Mouse (Mus musculus) kidney, embryonic 16.5 days (tissue): ENCODE data around the gene Impdh1. TPM values are rescaled to one million over a fixed set of nuclear protein-coding genes. Genes with fewer than 3 reads are reported as not detected.

Source experiments
- ATAC-seq: fragments of 200-750 bp; cut with Nextera tagmentation; 2 replicates; pipeline ENCODE4 v1.8.0; 2017; ENCODE audit warnings: moderate TSS enrichment; ENCODE audit not compliant: low FRiP score, low TSS enrichment
- H3K27ac ChIP-seq: fragments of 300-500 bp; sonication (generic); 2 replicates; pipeline ENCODE4 v1.5.1; 2014; ENCODE audit warnings: low read length
- H3K27me3 ChIP-seq: fragments of 300-500 bp; sonication (generic); 2 replicates; pipeline ENCODE4 v1.6.1; 2014; ENCODE audit warnings: low read length, control low read depth, mixed read lengths; ENCODE audit not compliant: insufficient read depth
- H3K36me3 ChIP-seq: fragments of 300-500 bp; sonication (generic); 2 replicates; pipeline ENCODE4 v1.6.1; 2014; ENCODE audit warnings: low read length, control low read depth, mixed read lengths; ENCODE audit not compliant: insufficient read depth
- H3K4me1 ChIP-seq: fragments of 300-500 bp; sonication (generic); 2 replicates; pipeline ENCODE4 v1.6.1; 2014; ENCODE audit warnings: low read length, control low read depth, mixed read lengths; ENCODE audit not compliant: insufficient read depth
- H3K4me2 ChIP-seq: fragments of 300-500 bp; sonication (generic); replicated peaks from 2 replicates; pipeline ENCODE4 v1.6.1; 2014; ENCODE audit warnings: low read depth, low read length
- H3K4me3 ChIP-seq: fragments of 300-500 bp; sonication (generic); 2 replicates; pipeline ENCODE4 v1.5.1; 2014; ENCODE audit warnings: mild to moderate bottlenecking, low read length
- H3K9ac ChIP-seq: fragments of 300-500 bp; sonication (generic); replicated peaks from 2 replicates; pipeline ENCODE4 v1.6.1; 2014; ENCODE audit warnings: low read length
- H3K9me3 ChIP-seq: fragments of 300-500 bp; sonication (generic); 2 replicates; pipeline ENCODE4 v1.6.1; 2016; ENCODE audit warnings: low read length, control low read depth
- WGBS: fragments of 180-500 bp; shearing (Covaris S2); extraction: QIAGEN DNeasy Blood & Tissue Kit; methylation state at CpG from one replicate; pipeline ENCODE4 v1.1.7; 2014; 5-methylcytosine and 5-hydroxymethylcytosine counted together
- polyA plus RNA-seq: library from polyadenylated mRNA; unstranded; fragments of >200 nt; fragmentation: Nextera tagmentation; extraction: Ambion mirVana; gene quantifications from 2 replicates; pipeline ENCODE4 v1.2.1, GENCODE M21; 2015

Gene Impdh1
- polyA plus RNA-seq, result 49.1 and 50.3 TPM in 2 replicates

DNA sequence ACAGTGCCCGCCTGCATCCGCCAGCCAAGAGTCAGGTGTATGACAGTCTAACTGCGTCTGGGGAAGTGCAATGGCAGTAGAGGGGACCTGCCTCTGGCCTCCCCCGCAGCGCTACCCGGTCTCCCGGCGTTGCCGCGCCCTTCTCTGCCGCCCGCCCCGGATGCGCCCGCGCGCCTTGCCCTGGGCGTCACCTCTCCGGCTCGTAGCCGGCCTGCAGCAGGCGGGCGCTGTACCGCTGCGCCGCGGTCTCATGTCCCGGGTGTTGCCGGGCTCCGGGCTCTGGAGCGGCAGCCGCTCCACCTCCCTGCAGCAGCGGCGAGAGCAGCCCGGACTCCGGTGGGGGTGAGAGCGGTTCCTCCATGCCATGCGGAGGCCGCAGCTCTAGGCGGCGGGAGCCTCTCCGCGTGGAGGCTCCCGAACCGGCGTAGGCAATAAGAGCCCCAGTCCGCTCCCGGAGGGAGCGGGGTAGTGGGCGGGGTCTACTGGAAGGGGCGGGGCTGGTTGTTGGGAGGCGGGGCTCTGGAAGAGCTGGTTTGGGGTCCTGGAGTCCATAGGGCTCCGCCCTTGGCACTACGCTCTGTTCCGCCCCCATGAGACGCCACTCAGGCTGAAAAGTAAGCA lies at the start of gene Impdh1:
Impdh1 (minus strand) TSS at position 484 of the 621 bp plus-strand sequence.
- peak; percentile 81 for ATAC-seq
- H3K27ac ChIP-seq, result no peak within 1 kb of the TSS

DNA sequence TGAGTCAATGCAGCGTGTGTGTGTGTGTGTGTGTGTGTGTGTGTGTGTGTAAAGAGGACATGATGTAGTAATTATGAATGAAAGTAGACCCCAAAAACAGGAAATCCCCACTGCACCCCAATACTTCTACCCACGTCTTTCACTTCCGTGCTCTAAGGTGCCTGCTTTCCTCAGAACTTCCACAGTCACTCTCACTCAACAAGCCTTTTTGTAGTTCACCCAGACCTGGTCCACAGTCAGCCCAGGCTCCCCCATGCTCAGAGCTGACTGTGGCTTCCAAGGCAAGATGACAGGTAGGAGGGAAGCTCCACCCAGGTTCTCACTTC lies 48.3 kb upstream of the Impdh1 start:
- Histone ChIP-seq H3K4me2 (no peak overlapping the region), H3K36me3 (no peaks in the 10 kb centered on the region), H3K9me3 (no peaks in the 10 kb centered on the region), H3K4me1 (no peaks in the 10 kb centered on the region), H3K4me3 (no peak overlapping the region), H3K9ac (no peak overlapping the region), H3K27ac (no peak overlapping the region), H3K27me3 (no peaks in the 10 kb centered on the region)
- 88% methylated on average over 3 of the region's 3 CpGs for WGBS
- ATAC-seq, result no peak

More for the DNA sequence above, at the start of gene Impdh1:
- H3K4me3 ChIP-seq, result peak within 1 kb of the TSS; percentile 72
- H3K4me1 ChIP-seq, result peaks cover 31% of the 10 kb centered on the region
- H3K9me3 ChIP-seq, result no peaks in the 10 kb centered on the region
- peak within 1 kb of the TSS; percentile 70 for H3K9ac ChIP-seq
- H3K36me3 ChIP-seq, result no peaks in the 10 kb centered on the region
- peaks cover 4% of the 10 kb centered on the region; the same call in 1 of the 2 replicates for H3K27me3 ChIP-seq
- under 1% methylated on average over 56 of the region's 56 CpGs for WGBS
- H3K4me2 ChIP-seq, result peak within 1 kb of the TSS; percentile 99

DNA sequence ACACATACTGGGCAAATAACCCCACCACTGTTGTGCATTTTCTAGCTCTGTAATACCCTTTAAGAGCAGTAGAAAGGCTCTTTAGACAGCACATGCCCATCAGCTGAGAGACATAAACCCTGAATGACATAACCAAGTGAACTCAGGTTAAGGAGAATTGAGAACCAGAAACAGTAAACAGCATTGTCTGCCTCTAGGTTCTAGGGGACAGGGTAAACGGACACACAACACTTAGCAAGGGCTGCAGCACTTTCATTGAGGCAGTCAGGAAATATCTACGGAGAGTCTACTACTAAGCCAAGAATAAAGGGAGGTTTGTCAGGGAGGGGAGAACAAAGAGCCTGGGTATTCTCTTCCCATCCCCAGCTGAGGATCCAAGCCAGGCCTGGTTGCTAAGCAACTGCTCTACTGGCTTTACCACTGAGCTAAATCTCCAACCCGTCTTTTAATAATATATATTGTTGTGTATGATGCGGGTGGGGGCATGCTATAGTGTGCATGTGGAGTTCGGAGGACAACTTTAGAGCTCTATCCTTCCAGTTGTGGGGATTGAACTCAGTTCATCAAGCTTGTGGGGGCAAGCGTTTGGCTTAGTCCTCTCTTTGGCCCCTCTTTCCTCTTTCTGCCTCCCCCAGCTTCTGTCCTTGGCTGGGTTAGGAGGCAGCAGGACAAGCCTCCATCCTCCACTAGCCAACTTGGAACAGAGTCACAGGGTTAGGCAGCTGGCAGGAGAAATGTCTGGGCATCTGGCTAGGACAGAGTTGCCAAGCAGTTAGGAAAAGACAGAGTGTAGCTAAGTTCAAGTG lies 47.7 kb upstream of the Impdh1 start:
- H3K9me3 ChIP-seq, result no peaks in the 10 kb centered on the region
- no peak for ATAC-seq
- WGBS, result 70% methylated on average over 6 of the region's 6 CpGs

DNA sequence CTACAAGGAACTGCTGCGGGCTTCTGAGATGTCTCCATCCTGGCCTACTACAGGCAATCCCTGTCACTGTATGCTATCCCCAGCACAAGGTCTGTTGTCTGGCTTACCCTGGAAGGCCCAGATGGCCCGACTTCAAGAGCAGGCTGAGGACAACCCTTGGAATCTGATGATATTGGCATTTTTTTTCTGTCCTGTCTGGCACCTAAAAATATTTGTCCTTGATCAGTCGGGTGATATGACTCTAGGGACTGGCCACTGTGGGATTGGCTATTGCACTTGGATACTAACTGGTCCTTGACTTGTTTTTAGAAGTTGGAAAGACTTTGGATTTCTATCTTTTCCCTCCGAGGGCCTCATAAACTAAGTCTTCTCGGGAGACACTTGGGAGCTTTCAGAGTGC lies 45.7 kb upstream of the Impdh1 start:
- Histone ChIP-seq H3K4me1 (no peaks in the 10 kb centered on the region), H3K4me2 (no peak overlapping the region), H3K4me3 (no peak overlapping the region), H3K27me3 (no peaks in the 10 kb centered on the region), H3K9me3 (no peaks in the 10 kb centered on the region), H3K9ac (no peak overlapping the region), H3K36me3 (no peaks in the 10 kb centered on the region), H3K27ac (no peak overlapping the region)
- 73% methylated on average over 5 of the region's 5 CpGs for WGBS
- ATAC-seq, result no peak

More for the DNA sequence above, 47.7 kb upstream of the Impdh1 start:
- no peaks in the 10 kb centered on the region for H3K27me3 ChIP-seq
- no peak overlapping the region for H3K27ac ChIP-seq
- no peak overlapping the region for H3K4me2 ChIP-seq
- no peak overlapping the region for H3K4me3 ChIP-seq
- H3K36me3 ChIP-seq, result no peaks in the 10 kb centered on the region
- H3K4me1 ChIP-seq, result no peaks in the 10 kb centered on the region
- H3K9ac ChIP-seq, result no peak overlapping the region

DNA sequence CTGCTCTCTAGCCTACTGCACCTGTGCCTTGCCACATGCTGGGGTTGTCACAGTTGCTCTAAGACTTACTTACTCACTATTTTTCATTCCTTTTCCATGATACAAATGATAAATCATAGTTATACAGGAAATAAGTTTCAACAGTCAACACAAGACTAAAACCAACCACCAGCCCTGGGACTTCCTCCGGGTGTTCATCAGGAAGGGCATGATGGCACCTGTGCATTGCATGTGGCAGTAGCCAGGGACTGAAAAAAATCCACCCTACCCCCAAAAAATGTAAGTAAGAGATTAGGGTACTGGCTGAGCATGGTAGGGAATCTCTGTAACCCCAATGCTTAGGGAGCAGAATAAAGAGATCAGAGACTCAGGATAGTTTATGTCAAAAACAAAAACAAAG lies 43.3 kb upstream of the Impdh1 start:
- Histone ChIP-seq H3K9ac (no peak overlapping the region), H3K27me3 (no peaks in the 10 kb centered on the region), H3K4me1 (no peaks in the 10 kb centered on the region), H3K36me3 (no peaks in the 10 kb centered on the region), H3K4me3 (no peak overlapping the region), H3K4me2 (no peak overlapping the region), H3K9me3 (no peaks in the 10 kb centered on the region), H3K27ac (no peak overlapping the region)
- no peak for ATAC-seq
- WGBS, result 68% methylated on average over 1 of the region's 1 CpGs

DNA sequence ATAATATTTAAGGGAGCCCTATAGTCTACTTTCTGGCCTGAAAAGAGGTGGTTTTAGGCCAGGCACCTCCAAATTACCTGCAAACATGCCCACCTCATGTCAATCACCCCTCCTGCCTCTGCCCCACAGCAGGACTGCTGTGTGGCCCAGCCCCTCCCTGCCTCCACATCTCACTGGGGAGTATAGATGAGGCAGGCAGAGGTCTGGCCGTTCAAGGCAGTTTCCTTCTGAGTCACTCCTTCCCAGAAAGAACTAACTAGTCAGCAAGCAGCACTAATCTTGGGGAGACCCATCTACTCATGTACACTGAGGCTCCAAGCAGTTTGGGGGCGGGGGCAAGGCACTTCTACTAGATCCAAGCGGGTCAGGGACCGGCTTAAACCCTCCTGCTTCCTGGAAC lies 30.9 kb upstream of the Impdh1 start:
- WGBS, result 43% methylated on average over 4 of the region's 4 CpGs
- no peaks in the 10 kb centered on the region for H3K9me3 ChIP-seq

DNA sequence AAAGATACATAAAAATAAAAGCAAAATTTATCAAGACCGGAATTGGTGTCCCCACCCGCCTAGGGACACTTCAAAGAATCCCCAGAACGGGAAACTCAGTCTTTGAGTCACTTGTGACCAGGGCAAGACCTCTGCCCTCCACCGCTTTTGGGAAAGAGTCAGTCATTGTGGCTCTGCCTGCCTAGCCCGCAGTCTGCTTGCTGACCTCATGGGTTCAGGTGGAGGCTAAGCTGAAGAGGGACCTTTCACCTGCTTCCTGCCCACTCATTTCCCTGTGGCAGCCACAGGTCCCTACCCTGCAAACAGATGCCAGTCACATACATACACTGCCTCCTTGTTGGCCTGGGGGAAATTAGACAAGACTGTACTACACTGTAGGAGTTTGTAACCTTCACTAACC lies 30.4 kb upstream of the Impdh1 start:
- H3K27me3 ChIP-seq, result no peaks in the 10 kb centered on the region
- no peaks in the 10 kb centered on the region for H3K36me3 ChIP-seq
- WGBS, result 56% methylated on average over 5 of the region's 5 CpGs
- no peak overlapping the region for H3K4me3 ChIP-seq
- H3K4me2 ChIP-seq, result no peak overlapping the region
- ATAC-seq, result no peak
- no peaks in the 10 kb centered on the region for H3K4me1 ChIP-seq
- no peaks in the 10 kb centered on the region for H3K9me3 ChIP-seq
- H3K9ac ChIP-seq, result no peak overlapping the region
- no peak overlapping the region for H3K27ac ChIP-seq

More for the DNA sequence above, 30.9 kb upstream of the Impdh1 start:
- Histone ChIP-seq H3K4me1 (no peaks in the 10 kb centered on the region), H3K36me3 (no peaks in the 10 kb centered on the region), H3K4me2 (no peak overlapping the region), H3K4me3 (no peak overlapping the region), H3K27me3 (no peaks in the 10 kb centered on the region), H3K9ac (no peak overlapping the region), H3K27ac (no peak overlapping the region)
- no peak for ATAC-seq

DNA sequence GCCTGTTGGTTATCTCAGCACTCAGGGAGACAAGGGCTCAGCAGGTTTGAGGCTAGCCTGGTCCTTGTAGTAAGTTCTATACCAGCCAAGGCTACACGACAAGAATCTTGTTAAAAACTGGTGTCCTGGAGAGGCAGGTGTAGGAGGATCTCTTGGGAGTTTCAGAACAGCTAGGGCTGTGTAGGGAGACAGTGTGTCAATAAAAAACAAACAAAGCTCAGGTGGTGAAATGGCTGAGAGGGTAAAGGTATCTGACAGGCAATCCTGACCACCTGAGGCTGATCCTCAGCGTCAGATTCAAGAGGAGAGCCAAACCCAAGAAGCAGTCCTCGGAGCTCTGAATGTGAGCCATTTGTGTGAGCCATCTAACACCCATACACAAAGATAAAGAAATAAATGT lies 30.0 kb upstream of the Impdh1 start:
- no peaks in the 10 kb centered on the region for H3K9me3 ChIP-seq
- no peaks in the 10 kb centered on the region for H3K27me3 ChIP-seq
- no peak overlapping the region for H3K27ac ChIP-seq
- H3K9ac ChIP-seq, result no peak overlapping the region
- ATAC-seq, result no peak
- H3K4me2 ChIP-seq, result no peak overlapping the region
- H3K4me1 ChIP-seq, result no peaks in the 10 kb centered on the region
- no peaks in the 10 kb centered on the region for H3K36me3 ChIP-seq
- 73% methylated on average over 3 of the region's 3 CpGs for WGBS
- H3K4me3 ChIP-seq, result no peak overlapping the region

DNA sequence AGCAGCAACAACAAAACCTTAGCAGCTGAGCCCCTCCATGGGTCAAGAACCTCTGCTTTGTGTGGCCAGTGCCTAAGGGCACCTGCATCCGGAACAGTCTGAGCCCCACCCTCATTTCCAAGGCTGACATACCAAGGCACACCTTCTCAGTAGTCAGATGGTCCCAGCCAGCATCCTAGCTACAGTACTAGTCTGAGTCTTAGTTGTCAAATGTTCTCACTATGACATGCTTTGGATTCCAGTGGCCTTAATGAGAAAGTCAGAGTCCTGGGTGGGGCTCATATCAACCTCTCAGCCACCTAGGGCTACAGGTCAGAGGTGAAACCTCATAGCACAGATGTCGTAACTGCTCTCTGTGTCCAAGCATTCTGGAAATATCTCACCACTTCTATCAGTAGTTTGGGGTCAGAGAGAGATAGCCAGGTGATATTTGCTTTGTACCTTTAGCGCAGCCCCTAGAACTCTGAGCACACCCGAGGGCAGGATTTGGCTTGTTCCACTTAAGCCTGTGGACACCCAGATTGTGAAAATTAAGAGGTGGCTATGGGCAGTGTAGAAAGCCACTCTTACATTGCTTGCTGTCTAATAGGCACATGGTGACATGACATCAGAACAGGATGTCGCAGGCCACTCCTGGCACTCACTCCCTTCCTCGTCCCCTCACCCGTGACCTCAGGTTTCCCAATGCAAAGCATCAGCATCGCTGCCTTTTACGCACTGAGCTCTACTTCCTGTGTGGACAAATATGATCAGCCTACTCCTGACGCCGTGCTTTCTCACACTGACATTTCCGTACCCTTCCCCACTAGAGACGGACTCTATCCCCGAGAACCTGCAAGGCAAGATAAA lies 29.3 kb upstream of the Impdh1 start:
- Histone ChIP-seq H3K4me2 (no peak overlapping the region), H3K36me3 (no peaks in the 10 kb centered on the region), H3K9ac (no peak overlapping the region), H3K27ac (no peak overlapping the region), H3K4me1 (no peaks in the 10 kb centered on the region), H3K27me3 (no peaks in the 10 kb centered on the region), H3K4me3 (no peak overlapping the region), H3K9me3 (no peaks in the 10 kb centered on the region)
- no peak for ATAC-seq
- WGBS, result 57% methylated on average over 14 of the region's 14 CpGs
